Mouse (Mus musculus) heart, embryonic 11.5 days (tissue): ENCODE measurements around the gene Prdm5. TPM values are rescaled to one million over a fixed set of nuclear protein-coding genes. Genes with fewer than 3 reads are reported as not detected.

Source experiments
- ATAC-seq: fragments of 200-750 bp; cut with Nextera tagmentation; replicated peaks from 2 replicates; pipeline ENCODE4 v1.8.0; 2017; ENCODE audit warnings: moderate library complexity; ENCODE audit not compliant: insufficient number of reproducible peaks, low FRiP score, low TSS enrichment
- H3K27ac ChIP-seq: fragments of 300-500 bp; sonication (generic); 2 replicates; pipeline ENCODE4 v1.5.1; 2014; ENCODE audit warnings: mild to moderate bottlenecking, low read depth, low read length
- H3K27me3 ChIP-seq: fragments of 300-500 bp; sonication (generic); 2 replicates; pipeline ENCODE4 v1.6.1; 2014; ENCODE audit warnings: mild to moderate bottlenecking, low read length, mixed read lengths; ENCODE audit not compliant: control insufficient read depth, insufficient read depth
- H3K36me3 ChIP-seq: fragments of 300-500 bp; sonication (generic); 2 replicates; pipeline ENCODE4 v1.6.1; 2014; ENCODE audit warnings: mild to moderate bottlenecking, low read length, moderate library complexity, mixed read lengths; ENCODE audit not compliant: control insufficient read depth, insufficient read depth
- H3K4me1 ChIP-seq: fragments of 300-500 bp; sonication (generic); 2 replicates; pipeline ENCODE4 v1.6.1; 2014; ENCODE audit warnings: low read length; ENCODE audit not compliant: control insufficient read depth, insufficient read depth
- H3K4me2 ChIP-seq: fragments of 300-500 bp; sonication (generic); 2 replicates; pipeline ENCODE4 v1.6.1; 2014; ENCODE audit warnings: mild to moderate bottlenecking, moderate library complexity
- H3K4me3 ChIP-seq: fragments of 300-500 bp; sonication (generic); 2 replicates; pipeline ENCODE4 v1.5.1; 2014; ENCODE audit warnings: low read depth, low read length
- H3K9ac ChIP-seq: fragments of 300-500 bp; sonication (generic); 2 replicates; pipeline ENCODE4 v1.6.1; 2014; ENCODE audit warnings: mild to moderate bottlenecking, low read depth, low read length, moderate library complexity
- H3K9me3 ChIP-seq: fragments of 300-500 bp; sonication (generic); replicated peaks from 2 replicates; pipeline ENCODE4 v1.6.1; 2016; ENCODE audit warnings: low read length; ENCODE audit not compliant: control insufficient read depth
- WGBS: fragments of 180-500 bp; shearing (Covaris S2); extraction: QIAGEN DNeasy Blood & Tissue Kit; methylation state at CpG from one replicate; pipeline ENCODE4 v1.1.7; 2014; ENCODE audit not compliant: insufficient replicate concordance; 5-methylcytosine and 5-hydroxymethylcytosine counted together
- polyA plus RNA-seq: library from polyadenylated mRNA; unstranded; fragments of >200 nt; fragmentation: Nextera tagmentation; extraction: Ambion mirVana; gene quantifications from 2 replicates; pipeline ENCODE4 v1.2.1, GENCODE M21; 2014

Prdm5 gene
- polyA plus RNA-seq, 1 experiment from 2014 or later = 14.6 TPM

DNA sequence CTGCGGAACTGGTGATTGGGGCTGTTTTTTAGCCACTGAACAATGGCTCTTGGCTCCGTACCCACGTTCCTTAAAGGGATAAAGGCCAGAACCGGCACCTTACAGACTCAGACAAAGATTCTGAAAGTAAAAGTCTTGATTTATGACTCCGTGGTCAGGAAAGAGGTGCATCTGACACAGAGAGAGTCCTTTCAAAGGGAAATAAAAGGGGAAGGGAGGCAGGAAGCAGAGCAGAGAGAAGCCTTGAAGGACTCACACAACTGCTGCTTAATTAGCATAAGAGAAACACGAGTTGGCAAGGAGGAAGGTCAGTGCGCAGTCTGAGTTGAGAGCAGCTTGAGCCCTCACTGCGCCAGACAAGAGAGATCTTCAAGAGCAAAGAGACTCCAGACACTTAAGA, 13.7 kb upstream of the Prdm5 start:
- Histone ChIP-seq H3K36me3 (no peaks in the 10 kb centered on the region), H3K9ac (no peak overlapping the region), H3K4me3 (no peak overlapping the region), H3K27ac (no peak overlapping the region), H3K9me3 (no peaks in the 10 kb centered on the region), H3K4me1 (no peaks in the 10 kb centered on the region), H3K27me3 (no peaks in the 10 kb centered on the region), H3K4me2 (peak overlapping the region; percentile 22; the same call in 1 of the 2 replicates)
- ATAC-seq = no peak
- 25% methylated on average over 8 of the region's 8 CpGs for WGBS

DNA sequence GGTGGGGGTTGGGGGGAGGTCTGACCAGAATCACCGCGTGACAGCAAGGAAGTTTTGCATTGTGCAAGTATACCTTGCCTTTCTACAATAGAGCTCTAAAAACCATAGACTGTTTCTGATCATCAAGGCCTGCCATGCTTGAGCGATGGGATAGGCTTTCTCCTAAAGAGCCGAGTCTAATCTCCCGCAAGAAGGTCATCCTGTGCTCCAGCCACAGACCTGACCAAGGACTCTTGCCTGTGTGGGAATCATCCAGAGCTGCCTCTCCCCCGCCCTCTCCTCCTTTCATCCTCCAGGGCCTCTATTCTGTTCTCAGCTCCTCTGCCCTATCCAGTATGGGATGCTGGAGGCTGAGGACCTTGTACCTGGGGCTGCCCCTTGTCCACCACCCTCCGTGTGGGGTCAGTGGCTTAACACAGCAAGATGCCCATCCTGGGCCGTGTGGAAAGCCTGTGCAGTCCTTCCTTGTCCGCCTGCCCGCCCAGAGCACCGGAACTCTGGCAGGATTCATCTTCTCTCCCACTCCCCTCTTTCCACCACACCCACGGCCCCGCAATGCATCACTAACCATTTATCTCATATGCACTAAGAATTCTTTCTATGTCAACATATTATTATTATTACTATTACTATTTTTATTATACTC, 12.9 kb upstream of the Prdm5 start:
- Histone ChIP-seq H3K27me3 (no peaks in the 10 kb centered on the region), H3K36me3 (no peaks in the 10 kb centered on the region), H3K9me3 (no peaks in the 10 kb centered on the region), H3K9ac (no peak overlapping the region), H3K27ac (no peak overlapping the region), H3K4me3 (no peak overlapping the region), H3K4me2 (no peak overlapping the region), H3K4me1 (no peaks in the 10 kb centered on the region)
- ATAC-seq = no peak
- 85% methylated on average over 13 of the region's 13 CpGs for WGBS

DNA sequence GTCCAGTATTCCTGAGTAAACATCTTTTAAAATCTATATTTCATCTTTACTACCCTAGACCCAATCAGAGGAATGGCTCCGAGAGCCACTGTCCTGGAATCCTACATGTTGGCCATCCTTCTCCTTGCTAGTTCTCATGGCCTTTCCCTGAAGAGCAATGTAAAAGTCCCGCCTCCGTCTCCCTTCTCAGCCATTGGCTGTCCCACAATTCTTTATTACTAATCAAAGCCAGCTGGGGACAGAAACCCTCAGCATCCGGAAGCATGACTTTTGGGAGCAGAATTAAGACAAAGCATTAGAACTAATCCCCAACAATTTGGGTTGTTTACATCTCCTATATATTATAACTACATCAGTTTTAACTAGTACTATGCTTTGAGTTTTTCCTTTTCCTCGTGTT, 10.9 kb upstream of the Prdm5 start:
- H3K27me3 ChIP-seq = no peaks in the 10 kb centered on the region
- H3K27ac ChIP-seq = no peak overlapping the region
- no peak overlapping the region for H3K9ac ChIP-seq
- H3K4me2 ChIP-seq = no peak overlapping the region
- H3K9me3 ChIP-seq = no peaks in the 10 kb centered on the region
- ATAC-seq = no peak
- no peaks in the 10 kb centered on the region for H3K4me1 ChIP-seq
- H3K4me3 ChIP-seq = no peak overlapping the region
- 85% methylated on average over 5 of the region's 5 CpGs for WGBS
- no peaks in the 10 kb centered on the region for H3K36me3 ChIP-seq

GRCm38 (mm10) chr6:65773566-65773965, 5.2 kb upstream of the Prdm5 start:
- Histone ChIP-seq H3K9me3 (no peaks in the 10 kb centered on the region), H3K4me1 (no peaks in the 10 kb centered on the region), H3K4me2 (no peak overlapping the region), H3K4me3 (no peak overlapping the region), H3K36me3 (no peaks in the 10 kb centered on the region), H3K27ac (no peak overlapping the region), H3K27me3 (no peaks in the 10 kb centered on the region), H3K9ac (no peak overlapping the region)
- 82% methylated on average over 4 of the region's 4 CpGs for WGBS
- ATAC-seq = no peak

- ATAC-seq = no peak
- H3K4me3 ChIP-seq = peak overlapping the region; percentile 71
- peaks cover 3% of the 10 kb centered on the region; the same call in 1 of the 2 replicates for H3K4me1 ChIP-seq
- peak overlapping the region; percentile 87; the same call in 1 of the 2 replicates for H3K9ac ChIP-seq
- H3K36me3 ChIP-seq = no peaks in the 10 kb centered on the region
- no peaks in the 10 kb centered on the region for H3K9me3 ChIP-seq
- H3K27ac ChIP-seq = no peak overlapping the region
- no peaks in the 10 kb centered on the region for H3K27me3 ChIP-seq
- H3K4me2 ChIP-seq = peak overlapping the region; percentile 86
- 83% methylated on average over 4 of the region's 4 CpGs for WGBS
Measured at GRCm38 (mm10) chr6:65779689-65780233, 973 bp downstream of the Prdm5 start.

DNA sequence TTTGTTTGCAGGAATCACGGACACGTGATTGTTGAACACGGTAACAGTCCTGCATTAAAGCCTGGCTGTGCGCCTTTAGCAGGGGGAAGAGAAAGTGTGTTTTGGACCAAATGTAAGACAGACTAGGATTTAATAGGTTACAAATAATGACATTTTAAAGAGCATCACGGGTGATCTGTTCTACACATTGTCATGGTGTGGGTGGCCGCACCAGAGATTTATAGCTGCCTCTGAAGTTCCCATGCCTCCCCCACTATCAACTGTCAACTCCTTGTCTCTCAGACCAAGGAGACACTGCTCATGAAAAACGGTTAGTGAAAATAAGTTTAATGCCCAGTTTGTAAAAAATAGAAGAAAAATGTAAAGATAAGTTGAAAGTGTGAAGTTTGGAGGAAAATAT, 2.7 kb downstream of the Prdm5 start:
- no peak for ATAC-seq
- Histone ChIP-seq H3K4me3 (no peak overlapping the region), H3K27me3 (no peaks in the 10 kb centered on the region), H3K27ac (no peak overlapping the region), H3K36me3 (no peaks in the 10 kb centered on the region), H3K4me1 (peaks cover 3% of the 10 kb centered on the region; the same call in 1 of the 2 replicates), H3K4me2 (no peak overlapping the region), H3K9ac (no peak overlapping the region), H3K9me3 (no peaks in the 10 kb centered on the region)
- WGBS = 76% methylated on average over 7 of the region's 7 CpGs

DNA sequence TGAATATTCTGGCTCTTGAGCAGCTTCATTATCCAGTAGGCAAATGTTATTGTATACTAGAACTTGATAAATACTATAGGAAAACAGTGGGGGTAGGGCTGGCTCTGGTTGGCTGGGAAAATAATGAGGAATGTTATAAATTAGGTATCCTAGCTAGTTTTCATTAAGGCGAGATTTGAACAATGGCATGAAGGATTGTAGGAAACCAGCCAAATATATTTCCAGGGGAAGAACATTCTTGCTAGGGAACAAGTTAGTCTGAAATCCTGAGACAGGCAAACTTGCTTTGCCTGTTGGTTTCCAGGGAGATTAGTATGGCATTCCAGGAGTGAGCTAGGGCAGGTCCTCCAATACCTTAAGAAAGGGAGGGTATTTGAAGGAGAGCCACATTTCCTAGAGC, 4.9 kb downstream of the Prdm5 start:
- Histone ChIP-seq H3K4me2 (no peak overlapping the region), H3K27me3 (no peaks in the 10 kb centered on the region), H3K9me3 (no peaks in the 10 kb centered on the region), H3K4me3 (no peak overlapping the region), H3K9ac (no peak overlapping the region), H3K36me3 (no peaks in the 10 kb centered on the region), H3K27ac (no peak overlapping the region), H3K4me1 (peaks cover 3% of the 10 kb centered on the region; the same call in 1 of the 2 replicates)
- ATAC-seq = no peak
- WGBS = 78% methylated on average over 1 of the region's 1 CpGs

DNA sequence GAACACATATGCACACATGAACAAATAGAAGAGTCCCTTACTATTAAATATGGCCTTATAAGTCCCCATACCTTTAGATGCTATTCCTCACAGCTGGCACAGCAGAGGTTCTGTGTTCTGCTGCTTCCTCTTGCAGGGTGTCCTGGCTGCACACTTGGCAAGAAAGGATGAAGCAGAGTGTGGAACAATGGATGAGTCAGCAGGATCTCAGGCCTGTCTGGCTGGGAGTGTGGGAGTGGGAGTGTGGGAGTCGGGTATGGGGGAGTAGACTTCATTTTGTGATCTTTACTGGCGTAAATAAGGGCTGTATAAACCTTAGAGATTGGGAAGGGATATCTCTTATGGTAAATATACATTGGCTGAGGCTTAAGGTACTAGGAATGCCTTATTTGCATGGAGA, 14.1 kb downstream of the Prdm5 start:
- WGBS = 52% methylated on average over 2 of the region's 2 CpGs
- Histone ChIP-seq H3K27ac (no peak overlapping the region), H3K4me3 (no peak overlapping the region), H3K27me3 (no peaks in the 10 kb centered on the region), H3K9ac (no peak overlapping the region), H3K36me3 (peaks cover 4% of the 10 kb centered on the region; the same call in 1 of the 2 replicates), H3K4me2 (no peak overlapping the region), H3K9me3 (no peaks in the 10 kb centered on the region), H3K4me1 (no peaks in the 10 kb centered on the region)
- ATAC-seq = no peak

- Histone ChIP-seq H3K9ac (no peak overlapping the region), H3K4me2 (no peak overlapping the region), H3K4me1 (no peaks in the 10 kb centered on the region), H3K36me3 (peaks cover 4% of the 10 kb centered on the region; the same call in 1 of the 2 replicates), H3K9me3 (no peaks in the 10 kb centered on the region), H3K27ac (no peak overlapping the region), H3K27me3 (no peaks in the 10 kb centered on the region), H3K4me3 (no peak overlapping the region)
- ATAC-seq = no peak
- WGBS = 85% methylated on average over 3 of the region's 3 CpGs
Measured at GRCm38 (mm10) chr6:65796552-65796951, 17.8 kb downstream of the Prdm5 start.
